Mouse (Mus musculus): Measurements from ENCODE around the gene Art5. TPM values are rescaled to one million over a fixed set of nuclear protein-coding genes. Genes with fewer than 3 reads are reported as not detected.

Gene Art5
- polyA plus RNA-seq (2017; shearing (Covaris generic)): 0.66 TPM

DNA sequence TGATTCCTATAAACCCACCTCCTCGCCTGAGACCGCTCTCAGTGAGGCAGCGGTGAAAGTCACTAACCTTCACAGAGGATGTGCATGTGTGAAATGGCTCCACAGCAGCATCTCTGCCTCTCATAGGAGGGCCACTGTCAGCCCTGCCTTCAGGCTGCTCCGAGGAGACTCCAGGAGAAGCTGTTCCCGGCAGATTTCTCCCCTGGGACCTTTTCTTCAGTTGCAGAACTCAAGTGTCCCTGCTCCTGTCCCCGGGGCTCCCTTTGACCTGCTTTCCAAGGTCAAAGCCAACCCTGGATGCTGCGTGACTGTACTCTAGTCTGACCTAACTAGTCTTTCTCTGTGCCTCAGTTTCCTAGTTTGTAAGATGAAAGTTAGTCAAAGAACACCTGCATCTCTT lies at the start of gene Art5:
Art5 (minus strand) TSS at position 319 of the 400 bp plus-strand sequence.

GRCm38 (mm10) chr7:102116579-102117331 lies 7.5 kb upstream of the Art5 start, which contains the start of gene Chrna10:
Chrna10 (minus strand) TSS chr7:102116828.

DNA sequence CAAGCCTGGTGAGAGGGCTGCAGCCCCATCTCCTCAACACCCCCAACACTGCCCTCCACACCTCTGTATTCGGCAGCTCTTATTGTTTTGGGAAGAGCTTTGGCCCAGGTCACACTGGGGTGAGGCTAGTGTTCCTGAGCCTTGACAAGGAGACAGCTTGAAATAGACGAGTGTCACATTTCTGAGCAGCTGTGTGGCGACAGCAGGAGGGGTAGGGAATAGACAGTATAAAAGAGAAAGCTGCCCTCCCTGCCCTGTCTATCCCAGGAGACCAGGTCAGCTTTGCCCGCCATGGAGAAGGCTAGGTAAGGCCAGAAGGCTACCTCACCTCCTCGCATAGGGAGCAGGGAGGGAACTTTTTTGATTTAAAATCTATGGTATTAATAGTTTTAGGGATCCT lies 7.8 kb downstream of the Art5 start, which contains the start of gene Art1:
Art1 (plus strand) TSS at position 257 of the 400 bp plus-strand sequence.

DNA sequence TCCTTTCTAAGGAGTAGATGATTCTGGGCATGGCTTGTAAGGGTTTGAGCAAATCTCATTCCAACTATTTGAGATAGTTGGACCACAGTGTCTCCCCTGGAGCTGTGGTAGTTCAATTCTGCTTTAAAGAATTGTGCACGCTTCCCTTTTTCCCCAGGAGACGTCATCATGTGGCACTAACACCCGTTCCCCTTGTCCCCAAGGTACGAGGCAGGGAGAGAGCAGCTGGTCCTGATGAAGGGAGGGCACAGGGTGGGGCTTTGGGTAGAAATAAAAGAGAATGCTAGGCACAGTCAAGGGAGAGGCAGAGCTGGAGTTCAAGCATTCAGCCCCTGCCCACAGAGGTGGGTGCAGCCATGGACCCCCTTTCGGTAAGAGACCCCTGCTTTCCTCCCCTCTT lies 26.5 kb downstream of the Art5 start, which contains the start of gene Trpc2:
Trpc2 (plus strand) TSS at position 301 of the 400 bp plus-strand sequence.

DNA sequence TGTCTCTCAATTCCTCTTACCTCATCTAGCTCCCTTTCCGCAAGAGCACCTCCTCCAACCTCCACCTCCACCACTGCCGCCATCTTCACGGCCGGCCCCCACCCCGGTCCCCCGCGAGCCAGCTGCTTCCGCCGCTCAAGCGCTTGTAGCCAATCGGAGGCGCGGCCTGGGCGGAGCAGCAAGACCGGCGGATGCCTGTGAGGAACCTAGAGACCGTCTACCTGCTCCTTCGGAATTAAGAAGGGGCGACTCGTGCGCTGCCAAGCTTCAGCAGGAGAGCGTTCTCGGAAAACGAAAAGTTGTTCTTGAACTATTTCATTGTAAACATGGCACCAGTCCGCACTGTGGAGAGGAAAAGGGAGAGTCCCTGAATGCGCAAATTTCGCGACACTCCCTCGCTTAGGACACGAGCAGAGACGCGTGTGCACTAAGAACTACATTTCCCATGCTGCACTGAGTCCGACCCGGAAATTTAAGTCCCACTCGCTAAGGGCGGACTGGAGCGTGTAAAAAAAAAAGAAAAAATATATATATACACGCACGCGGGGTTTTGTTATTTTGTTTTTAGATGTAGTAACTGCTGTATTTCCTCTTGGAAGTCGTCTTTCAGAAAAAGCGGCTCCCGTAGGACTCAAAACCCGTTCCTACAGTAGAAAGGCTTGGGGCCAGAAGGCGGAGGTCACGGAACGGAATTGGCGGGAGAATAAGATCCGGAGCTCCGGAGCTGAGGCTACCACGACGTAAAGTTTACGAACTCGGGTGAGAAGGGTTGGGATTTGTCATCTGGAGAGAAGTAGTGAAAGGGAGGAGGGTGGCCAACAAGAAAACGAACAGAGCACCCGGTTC lies 44.0 kb downstream of the Art5 start, which contains the start of the genes Rnf121, Xndc1 and Xntrpc:
Rnf121 (minus strand) TSS at position 424 of the 846 bp plus-strand sequence.
Xndc1 (plus strand) TSS at position 466 of the 846 bp plus-strand sequence.
Xntrpc (plus strand) TSS at position 668 of the 846 bp plus-strand sequence.

Other genes with a start within 250 kb of the Art5 start
- 64.5 TPM for gene Anapc15, start 245.8 kb downstream of the Art5 start, polyA plus RNA-seq (2017; shearing (Covaris generic))
- gene Folr1, start 238.7 kb downstream of the Art5 start, polyA plus RNA-seq (2017; shearing (Covaris generic)): not detected
- 172 TPM for gene Lamtor1, start 203.6 kb downstream of the Art5 start, polyA plus RNA-seq (2017; shearing (Covaris generic))
- gene Tomt, start 203.1 kb downstream of the Art5 start, polyA plus RNA-seq (2017; shearing (Covaris generic)): 0.71 TPM
- 3.2 TPM for gene Lrrc51, start 175.6 kb downstream of the Art5 start, polyA plus RNA-seq (2017; shearing (Covaris generic))
- gene Numa1, start 175.4 kb downstream of the Art5 start, polyA plus RNA-seq (2017; shearing (Covaris generic)): 185 TPM
- 4.6 TPM for gene Il18bp, start 90.8 kb downstream of the Art5 start, polyA plus RNA-seq (2017; shearing (Covaris generic))
- gene Rnf121, start 44.0 kb downstream of the Art5 start, polyA plus RNA-seq (2017; shearing (Covaris generic)): 27.3 TPM
- 29.3 TPM for gene Xndc1, start 44.0 kb downstream of the Art5 start, polyA plus RNA-seq (2017; shearing (Covaris generic))
- 1.1 TPM for gene Xntrpc, start 43.8 kb downstream of the Art5 start, polyA plus RNA-seq (2017; shearing (Covaris generic))
- gene Trpc2, start 26.4 kb downstream of the Art5 start, polyA plus RNA-seq (2017; shearing (Covaris generic)): not detected
- not detected for gene Art1, start 7.7 kb downstream of the Art5 start, polyA plus RNA-seq (2017; shearing (Covaris generic))
- not detected for gene Chrna10, start 7.3 kb upstream of the Art5 start, polyA plus RNA-seq (2017; shearing (Covaris generic))
- 19.9 TPM for gene Nup98, start 100.7 kb upstream of the Art5 start, polyA plus RNA-seq (2017; shearing (Covaris generic))
- gene Pgap2, start 100.7 kb upstream of the Art5 start, polyA plus RNA-seq (2017; shearing (Covaris generic)): 51.5 TPM
- 314 TPM for gene Rhog, start 146.6 kb upstream of the Art5 start, polyA plus RNA-seq (2017; shearing (Covaris generic))
- gene Stim1, start 158.3 kb upstream of the Art5 start, polyA plus RNA-seq (2017; shearing (Covaris generic)): 91.4 TPM